Mouse (Mus musculus) gonadal fat pad, adult 2 months (tissue): Measurements from ENCODE around the gene Rhd. TPM values are rescaled to one million over a fixed set of nuclear protein-coding genes. Genes with fewer than 3 reads are reported as not detected.
"Not testable (repeated sequence)": the region's sequence is repeated elsewhere in the genome, so short reads cannot be mapped to it uniquely, and the experiment has no call there.

ENCODE experiments used
- DNase-seq: peaks from one replicate; pipeline ENCODE4 v3.0.0-alpha.2; 2012; ENCODE audit warnings: low read depth
- polyA plus RNA-seq: library from polyadenylated mRNA; depleted of rRNA; stranded (reverse); fragments of >200 nt; gene quantifications from 2 replicates; pipeline ENCODE4 v1.2.3, GENCODE M21; 2012

Gene Rhd
- polyA plus RNA-seq, 1 experiment: 0.22 TPM

GRCm38 (mm10) chr4:134911406-134911805 lies 47.1 kb downstream of the Rhd start:
- DNase-seq: not testable (repeated sequence)

GRCm38 (mm10) chr4:134913413-134913812 lies 49.1 kb downstream of the Rhd start:
- DNase-seq: no peak

- no peak for DNase-seq
These were observed 50.0 kb downstream of the Rhd start for GRCm38 (mm10) chr4:134914122-134914863.

- DNase-seq: no peak
These were observed 50.5 kb downstream of the Rhd start, which contains the start of gene Tmem50a for GRCm38 (mm10) chr4:134914864-134915209. Tmem50a (minus strand) TSS chr4:134915024.

- no peak for DNase-seq
These were observed 51.1 kb downstream of the Rhd start for GRCm38 (mm10) chr4:134915223-134916050.

- no peak for DNase-seq
These were observed 52.9 kb downstream of the Rhd start for GRCm38 (mm10) chr4:134917194-134917593.

GRCm38 (mm10) chr4:134918381-134918780 lies 54.0 kb downstream of the Rhd start:
- DNase-seq: no peak

GRCm38 (mm10) chr4:134919733-134920540 lies 55.6 kb downstream of the Rhd start:
- DNase-seq: no peak

GRCm38 (mm10) chr4:134920631-134921030 lies 56.3 kb downstream of the Rhd start:
- DNase-seq: no peak

GRCm38 (mm10) chr4:134921703-134922102 lies 57.4 kb downstream of the Rhd start:
- DNase-seq: no peak

GRCm38 (mm10) chr4:134922111-134922924 lies 58.0 kb downstream of the Rhd start:
- DNase-seq: no peak

- no peak for DNase-seq
These were observed 58.5 kb downstream of the Rhd start for GRCm38 (mm10) chr4:134922925-134923244.

GRCm38 (mm10) chr4:134923258-134924018 lies 59.1 kb downstream of the Rhd start, which contains the start of gene Rsrp1:
Rsrp1 (plus strand) TSS chr4:134923592.
- no peak for DNase-seq

- no peak for DNase-seq
These were observed 59.8 kb downstream of the Rhd start for GRCm38 (mm10) chr4:134924019-134924741.

- no peak for DNase-seq
These were observed 60.9 kb downstream of the Rhd start for GRCm38 (mm10) chr4:134925206-134925605.

GRCm38 (mm10) chr4:134927815-134928463 lies 63.6 kb downstream of the Rhd start:
- no peak for DNase-seq

GRCm38 (mm10) chr4:134928464-134928836 lies 64.1 kb downstream of the Rhd start:
- no peak for DNase-seq

- no peak for DNase-seq
These were observed 65.2 kb downstream of the Rhd start for GRCm38 (mm10) chr4:134929536-134929935.

GRCm38 (mm10) chr4:134930190-134930589 lies 65.9 kb downstream of the Rhd start:
- no peak for DNase-seq
